Mouse (Mus musculus) neural tube, embryonic 11.5 days (tissue): ENCODE results near the gene Syce2. TPM values are rescaled to one million over a fixed set of nuclear protein-coding genes. Genes with fewer than 3 reads are reported as not detected.

Source experiments
- ATAC-seq: fragments of 200-750 bp; cut with Nextera tagmentation; 2 replicates; pipeline ENCODE4 v1.8.0; 2017; ENCODE audit warnings: moderate number of reproducible peaks, mild to moderate bottlenecking, moderate TSS enrichment, moderate library complexity; ENCODE audit not compliant: insufficient read depth, low FRiP score, low TSS enrichment
- DNase-seq: peaks from one replicate; pipeline ENCODE4 v3.0.0-alpha.2; 2015; ENCODE audit warnings: low spot score
- H3K27ac ChIP-seq: fragments of 300-500 bp; sonication (generic); 2 replicates; pipeline ENCODE4 v1.5.1; 2014; ENCODE audit warnings: low read depth, mild to moderate bottlenecking, low read length
- H3K27me3 ChIP-seq: fragments of 300-500 bp; sonication (generic); 2 replicates; pipeline ENCODE4 v1.6.1; 2014; ENCODE audit warnings: mild to moderate bottlenecking, low read length, mixed read lengths; ENCODE audit not compliant: control insufficient read depth, insufficient read depth
- H3K36me3 ChIP-seq: fragments of 300-500 bp; sonication (generic); 2 replicates; pipeline ENCODE4 v1.6.1; 2014; ENCODE audit warnings: mild to moderate bottlenecking, low read length, moderate library complexity, mixed read lengths; ENCODE audit not compliant: control insufficient read depth, insufficient read depth
- H3K4me1 ChIP-seq: fragments of 300-500 bp; sonication (generic); 2 replicates; pipeline ENCODE4 v1.6.1; 2014; ENCODE audit warnings: low read length, mixed read lengths; ENCODE audit not compliant: control insufficient read depth, insufficient read depth
- H3K4me2 ChIP-seq: fragments of 300-500 bp; sonication (generic); 2 replicates; pipeline ENCODE4 v1.6.1; 2014; ENCODE audit warnings: low read depth, mild to moderate bottlenecking, moderate library complexity
- H3K4me3 ChIP-seq: fragments of 300-500 bp; sonication (generic); 2 replicates; pipeline ENCODE4 v1.5.1; 2014; ENCODE audit warnings: low read depth, low read length
- H3K9ac ChIP-seq: fragments of 300-500 bp; sonication (generic); 2 replicates; pipeline ENCODE4 v1.6.1; 2014; ENCODE audit warnings: mild to moderate bottlenecking, low read length
- H3K9me3 ChIP-seq: fragments of 300-500 bp; sonication (generic); 2 replicates; pipeline ENCODE4 v1.6.1; 2016; ENCODE audit warnings: low read length; ENCODE audit not compliant: control insufficient read depth
- WGBS: fragments of 180-500 bp; shearing (Covaris S2); extraction: QIAGEN DNeasy Blood & Tissue Kit; methylation state at CpG from one replicate; pipeline ENCODE4 v1.1.7; 2014; 5-methylcytosine and 5-hydroxymethylcytosine counted together
- polyA plus RNA-seq: library from polyadenylated mRNA; unstranded; fragments of >200 nt; fragmentation: Nextera tagmentation; extraction: Ambion mirVana; gene quantifications from 2 replicates; pipeline ENCODE4 v1.2.1, GENCODE M21; 2014

Gene Syce2
- polyA plus RNA-seq, 1 experiment from 2014 or later = 50.5 TPM

DNA sequence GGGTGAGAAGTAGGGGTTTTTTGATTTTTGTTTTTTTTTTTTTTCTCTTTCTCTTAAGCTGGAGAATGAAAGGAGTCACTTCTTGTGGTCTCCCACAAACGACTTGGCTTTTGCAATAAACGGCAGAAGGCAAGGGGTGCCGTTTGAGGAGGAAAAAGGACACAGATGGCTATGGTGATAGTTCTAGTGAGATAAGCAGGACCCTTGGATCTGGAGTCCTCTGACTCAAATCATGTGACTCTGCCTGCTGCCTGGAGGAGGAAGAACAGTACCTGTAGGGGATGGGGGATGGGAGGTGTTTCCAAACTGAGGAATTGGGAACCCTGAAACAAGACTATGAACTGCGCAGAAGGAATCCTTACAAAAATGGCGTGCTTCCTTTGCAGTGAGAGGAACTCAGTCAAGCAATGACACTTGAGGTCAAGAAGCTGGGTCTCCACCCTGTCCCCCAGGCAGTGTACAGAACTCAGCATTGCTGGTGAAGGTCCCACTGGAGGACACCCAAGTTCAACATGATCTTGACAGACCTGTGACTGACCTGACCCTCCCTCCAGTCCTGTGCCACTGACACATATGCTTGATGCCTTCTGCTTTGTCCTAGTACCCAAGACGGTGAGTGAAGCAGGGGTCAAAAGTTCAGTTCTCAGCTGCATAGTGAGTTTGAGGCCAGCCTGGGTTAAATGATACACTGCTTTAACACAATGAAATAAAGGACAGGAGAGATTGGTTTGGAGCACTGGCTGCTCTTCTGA lies 24.1 kb upstream of the Syce2 start:
- peak overlapping the region; percentile 84 for H3K27ac ChIP-seq
- peak overlapping the region; percentile 70 for H3K9ac ChIP-seq
- DNase-seq = peak; percentile 18
- H3K36me3 ChIP-seq = peaks cover 18% of the 10 kb centered on the region
- peak overlapping the region; percentile 92 for H3K4me3 ChIP-seq
- H3K27me3 ChIP-seq = no peaks in the 10 kb centered on the region
- H3K4me2 ChIP-seq = peak overlapping the region; percentile 67
- H3K4me1 ChIP-seq = peaks cover 19% of the 10 kb centered on the region
- WGBS = 39% methylated on average over 6 of the region's 6 CpGs
- no peaks in the 10 kb centered on the region for H3K9me3 ChIP-seq
- no peak for ATAC-seq

DNA sequence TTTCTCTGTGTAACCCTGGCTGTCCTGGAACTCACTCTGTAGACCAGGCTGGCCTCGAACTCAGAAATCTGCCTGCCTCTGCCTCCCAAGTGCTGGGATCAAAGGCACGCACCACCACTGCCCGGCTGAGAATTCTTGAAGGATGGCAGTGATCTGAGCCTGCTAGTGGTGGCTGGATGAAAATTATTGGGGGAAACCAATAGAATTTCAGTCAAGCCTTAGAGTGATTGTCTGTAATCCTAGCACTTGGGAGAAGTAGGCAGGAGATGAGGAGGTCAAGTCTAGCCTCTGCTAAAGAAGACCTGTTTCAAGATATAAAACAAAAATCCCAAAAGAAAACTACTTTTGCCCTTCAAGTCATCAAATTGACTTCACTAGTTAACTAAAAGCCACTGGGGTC lies 15.5 kb upstream of the Syce2 start:
- peak overlapping the region; percentile 85; the same call in 1 of the 2 replicates for H3K4me3 ChIP-seq
- DNase-seq = no peak

DNA sequence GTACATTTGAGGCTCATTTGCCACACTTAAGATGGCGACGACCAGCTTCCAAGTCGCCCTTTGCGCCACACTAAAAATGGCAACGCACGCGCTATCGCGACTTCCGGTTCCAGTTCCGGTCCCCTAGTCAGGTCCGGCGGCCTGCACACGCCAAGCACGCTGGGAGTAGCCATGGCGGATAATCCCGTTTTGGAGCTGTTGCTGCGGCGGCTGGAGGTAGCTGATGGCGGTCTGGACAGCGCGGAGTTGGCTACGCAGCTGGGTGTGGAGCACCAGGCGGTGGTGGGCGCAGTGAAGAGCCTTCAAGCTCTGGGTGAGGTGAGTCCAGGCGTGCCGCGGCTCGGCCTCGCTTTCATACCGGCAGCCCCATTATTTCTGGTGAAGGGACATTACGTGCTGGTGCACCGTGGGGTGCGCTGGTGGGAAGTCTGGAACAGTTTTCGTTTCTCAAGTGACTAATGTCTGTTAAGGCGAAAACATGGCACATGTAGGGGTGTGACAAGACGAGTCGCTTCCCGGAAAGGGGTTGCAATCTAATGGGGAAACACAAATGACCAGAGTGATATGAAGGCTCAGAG lies 15.0 kb upstream of the Syce2 start, which contains the start of gene Farsa:
Gene Farsa, plus strand, starts transcription at position 126 of the 578 bp plus-strand sequence.
- DNase-seq (peak; percentile 92), ATAC-seq (peak; percentile 84)
- Histone ChIP-seq H3K4me3 (peak within 1 kb of the TSS; percentile 85), H3K9ac (peak within 1 kb of the TSS; percentile 74), H3K9me3 (no peaks in the 10 kb centered on the region), H3K27ac (no peak within 1 kb of the TSS), H3K4me1 (peaks cover 12% of the 10 kb centered on the region), H3K27me3 (no peaks in the 10 kb centered on the region), H3K4me2 (peak within 1 kb of the TSS; percentile 86), H3K36me3 (peaks cover 7% of the 10 kb centered on the region; the same call in 1 of the 2 replicates)
- under 1% methylated on average over 39 of the region's 39 CpGs for WGBS

More for the DNA sequence above, 15.5 kb upstream of the Syce2 start:
- Histone ChIP-seq H3K9ac (peak overlapping the region; percentile 74), H3K36me3 (peaks cover 4% of the 10 kb centered on the region; the same call in 1 of the 2 replicates), H3K4me2 (no peak overlapping the region; the same call in 1 of the 2 replicates), H3K27ac (no peak overlapping the region), H3K4me1 (peaks cover 12% of the 10 kb centered on the region), H3K9me3 (no peaks in the 10 kb centered on the region), H3K27me3 (no peaks in the 10 kb centered on the region)
- ATAC-seq = peak; percentile 38; the same call in 1 of the 2 replicates
- 95% methylated on average over 3 of the region's 3 CpGs for WGBS

DNA sequence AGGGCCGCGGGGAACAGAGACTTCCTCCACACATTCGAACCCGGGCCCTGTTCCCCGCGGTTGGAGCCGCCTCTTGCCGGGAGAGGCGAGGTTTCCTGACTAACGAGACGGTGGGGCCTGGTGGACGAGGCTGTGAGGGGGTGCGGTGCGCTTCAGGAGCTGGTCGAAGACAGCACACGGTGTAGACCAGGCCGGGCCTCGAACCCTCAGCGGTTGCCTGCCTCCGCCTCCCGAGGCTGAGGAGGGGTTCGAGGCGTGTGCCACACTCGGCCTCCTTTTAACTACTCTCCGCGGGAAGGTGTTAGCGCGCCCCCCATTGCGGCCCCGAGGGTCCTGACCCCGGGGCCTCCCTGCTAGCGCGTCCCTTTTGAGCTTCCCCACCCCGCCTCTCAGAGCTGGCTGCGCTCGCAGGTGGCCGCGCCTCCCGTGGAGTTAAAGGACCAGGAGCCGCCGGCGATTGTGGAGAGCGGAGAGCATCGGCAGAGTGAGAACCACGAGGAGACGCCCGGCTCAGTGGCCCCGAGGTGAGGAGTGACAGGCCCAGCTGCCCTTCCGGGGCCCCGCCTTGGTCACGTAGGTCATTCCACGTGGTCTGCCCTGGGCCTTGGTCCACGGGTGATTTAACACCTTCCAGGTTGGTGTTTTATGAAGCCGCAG lies 526 bp downstream of the Syce2 start:
- Histone ChIP-seq H3K4me2 (peak overlapping the region; percentile 72), H3K27me3 (peaks cover 3% of the 10 kb centered on the region; the same call in 1 of the 2 replicates), H3K9me3 (no peaks in the 10 kb centered on the region), H3K27ac (no peak overlapping the region), H3K4me3 (peak overlapping the region; percentile 37), H3K9ac (peak overlapping the region; percentile 52), H3K36me3 (peaks cover 7% of the 10 kb centered on the region), H3K4me1 (peaks cover 8% of the 10 kb centered on the region)
- ATAC-seq (peak; percentile 65; the same call in 1 of the 2 replicates), DNase-seq (peak; percentile 53)
- 3% methylated on average over 54 of the region's 54 CpGs for WGBS

DNA sequence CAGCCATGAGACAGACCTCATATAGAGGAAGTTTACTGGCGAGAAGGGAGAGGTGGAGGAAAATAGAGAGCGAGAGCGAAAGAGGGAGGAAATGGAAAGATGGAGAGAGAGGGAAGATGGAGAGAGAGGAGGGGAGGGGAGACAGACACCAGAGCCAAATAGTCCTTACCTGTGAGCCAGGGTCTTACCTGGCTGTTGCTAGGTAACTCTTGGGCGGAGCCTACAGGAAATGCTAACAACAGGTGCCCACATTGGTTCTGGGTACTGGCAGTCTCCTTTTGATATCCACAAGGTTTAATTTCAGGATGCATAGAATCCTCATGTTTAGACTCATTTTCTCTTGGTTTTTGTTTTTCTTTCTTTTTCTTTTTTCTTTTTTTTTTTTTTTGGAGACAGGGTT lies 1.1 kb downstream of the Syce2 start:
- Histone ChIP-seq H3K27me3 (peaks cover 3% of the 10 kb centered on the region; the same call in 1 of the 2 replicates), H3K4me3 (no peak overlapping the region), H3K27ac (no peak overlapping the region), H3K9me3 (no peaks in the 10 kb centered on the region), H3K4me2 (peak overlapping the region; percentile 72), H3K4me1 (peaks cover 8% of the 10 kb centered on the region), H3K9ac (no peak overlapping the region; the same call in 1 of the 2 replicates), H3K36me3 (peaks cover 5% of the 10 kb centered on the region)
- ATAC-seq = no peak
- DNase-seq = no peak
- WGBS = 69% methylated on average over 4 of the region's 4 CpGs

DNA sequence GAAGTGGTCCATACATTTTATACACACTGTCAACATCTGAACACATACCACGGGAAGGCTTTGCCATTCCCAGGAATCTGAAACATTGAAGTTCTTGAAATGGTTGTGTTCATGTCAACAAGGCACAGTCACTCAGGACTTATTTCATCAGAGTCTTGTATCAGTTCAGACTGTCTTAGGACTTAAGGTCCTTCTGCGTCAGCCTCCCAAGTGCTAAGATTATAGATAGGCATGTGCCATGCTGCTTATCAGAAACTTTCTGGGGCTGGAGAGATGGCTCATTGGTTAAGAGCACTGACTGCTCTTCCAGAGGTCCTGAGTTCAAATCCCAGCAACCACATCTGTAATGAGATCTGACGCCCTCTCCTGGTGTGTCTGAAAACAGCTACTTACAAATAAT lies 2.4 kb downstream of the Syce2 start:
- ATAC-seq = no peak
- H3K4me2 ChIP-seq = no peak overlapping the region
- H3K9ac ChIP-seq = no peak overlapping the region
- no peak overlapping the region for H3K27ac ChIP-seq
- H3K36me3 ChIP-seq = no peaks in the 10 kb centered on the region
- H3K9me3 ChIP-seq = no peaks in the 10 kb centered on the region
- peaks cover 8% of the 10 kb centered on the region for H3K4me1 ChIP-seq
- 95% methylated on average over 3 of the region's 3 CpGs for WGBS
- no peak overlapping the region for H3K4me3 ChIP-seq
- peaks cover 3% of the 10 kb centered on the region; the same call in 1 of the 2 replicates for H3K27me3 ChIP-seq
- no peak for DNase-seq

DNA sequence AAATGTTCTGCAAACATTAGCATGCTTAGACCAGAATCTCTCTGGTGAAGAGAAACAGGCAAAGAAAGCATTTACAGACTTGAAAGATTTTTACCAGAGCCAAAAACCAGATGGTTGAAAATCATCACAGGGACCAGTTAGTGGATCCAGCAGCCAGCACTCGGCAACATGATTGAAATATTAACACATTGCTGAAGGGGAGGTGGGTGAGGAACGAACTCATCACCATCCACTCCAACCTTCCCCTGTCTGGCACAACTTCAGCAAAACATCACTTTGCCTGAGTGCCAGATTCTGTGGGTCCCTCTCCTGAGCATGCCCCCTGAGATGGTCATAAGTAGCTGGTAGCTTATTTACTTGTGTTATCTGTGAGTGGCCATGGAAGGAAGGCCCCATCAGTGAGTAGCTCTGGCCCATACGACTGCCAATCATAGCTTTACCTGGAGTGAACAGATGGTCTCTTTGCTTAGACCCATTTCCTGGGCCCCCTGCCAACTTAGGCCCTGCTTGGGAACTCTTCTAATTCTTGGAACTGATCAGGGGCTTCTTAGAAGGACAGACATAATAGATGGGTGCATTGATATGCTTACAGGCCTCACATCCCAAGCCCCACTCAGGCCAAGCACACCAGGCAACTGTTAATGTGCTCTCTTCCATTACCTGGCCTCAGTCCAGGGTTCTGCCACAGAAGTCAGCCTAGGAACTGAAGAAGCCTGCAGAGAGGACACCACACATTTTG lies 5.6 kb downstream of the Syce2 start:
- 88% methylated on average over 3 of the region's 3 CpGs for WGBS
- DNase-seq = no peak

DNA sequence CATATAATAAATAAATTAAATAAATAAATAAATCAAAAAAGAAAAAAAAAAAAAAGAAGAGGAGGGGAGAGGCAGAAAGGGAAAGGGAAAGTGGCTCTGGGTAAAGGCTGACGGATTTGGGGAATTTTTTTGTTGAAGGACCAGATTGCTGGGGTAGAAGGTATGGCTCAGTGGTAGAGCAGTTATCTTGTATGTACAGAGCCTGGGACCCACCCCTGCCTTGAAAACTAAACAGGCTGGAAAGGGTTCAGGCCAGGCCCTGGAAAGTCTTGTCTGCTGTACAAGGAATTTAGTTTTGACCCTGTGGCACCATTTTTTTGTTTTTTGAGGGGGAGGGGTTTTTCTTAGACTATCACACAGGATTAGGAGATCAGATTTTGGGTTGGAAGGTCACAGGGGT lies 7.0 kb downstream of the Syce2 start:
- ATAC-seq = no peak
- Histone ChIP-seq H3K27ac (no peak overlapping the region), H3K27me3 (no peaks in the 10 kb centered on the region), H3K4me1 (no peaks in the 10 kb centered on the region), H3K9ac (no peak overlapping the region), H3K4me3 (no peak overlapping the region), H3K36me3 (no peaks in the 10 kb centered on the region), H3K9me3 (no peaks in the 10 kb centered on the region), H3K4me2 (no peak overlapping the region)
- DNase-seq = no peak
- 81% methylated on average over 1 of the region's 1 CpGs for WGBS

More for the DNA sequence above, 5.6 kb downstream of the Syce2 start:
- H3K27ac ChIP-seq = no peak overlapping the region
- no peak overlapping the region for H3K9ac ChIP-seq
- no peaks in the 10 kb centered on the region for H3K36me3 ChIP-seq
- no peaks in the 10 kb centered on the region for H3K9me3 ChIP-seq
- H3K4me3 ChIP-seq = no peak overlapping the region
- H3K4me1 ChIP-seq = peaks cover 1% of the 10 kb centered on the region; the same call in 1 of the 2 replicates
- peaks cover 2% of the 10 kb centered on the region; the same call in 1 of the 2 replicates for H3K27me3 ChIP-seq
- H3K4me2 ChIP-seq = no peak overlapping the region
- no peak for ATAC-seq
